Mouse (Mus musculus) liver, embryonic 16.5 days (tissue): ENCODE data around the gene Furin. TPM values are rescaled to one million over a fixed set of nuclear protein-coding genes. Genes with fewer than 3 reads are reported as not detected.

ENCODE experiments used
- ATAC-seq: fragments of 200-750 bp; cut with Nextera tagmentation; 2 replicates; pipeline ENCODE4 v1.8.0; 2017; ENCODE audit warnings: low read depth, mild to moderate bottlenecking, moderate number of reproducible peaks, moderate library complexity
- H3K27ac ChIP-seq: fragments of 300-500 bp; sonication (generic); 2 replicates; pipeline ENCODE4 v1.5.1; 2014; ENCODE audit warnings: mild to moderate bottlenecking, low read length
- H3K27me3 ChIP-seq: fragments of 300-500 bp; sonication (generic); 2 replicates; pipeline ENCODE4 v1.6.1; 2014; ENCODE audit warnings: low read depth, low read length, mixed read lengths; ENCODE audit not compliant: control insufficient read depth, insufficient read depth
- H3K36me3 ChIP-seq: fragments of 300-500 bp; sonication (generic); 2 replicates; pipeline ENCODE4 v1.6.1; 2014; ENCODE audit warnings: mild to moderate bottlenecking; ENCODE audit not compliant: control insufficient read depth, insufficient read depth
- H3K4me1 ChIP-seq: fragments of 300-500 bp; sonication (generic); 2 replicates; pipeline ENCODE4 v1.6.1; 2014; ENCODE audit warnings: low read depth, low read length, mixed read lengths; ENCODE audit not compliant: control insufficient read depth
- H3K4me2 ChIP-seq: fragments of 300-500 bp; sonication (generic); 2 replicates; pipeline ENCODE4 v1.6.1; 2014; ENCODE audit warnings: low read depth, low read length, mixed read lengths
- H3K4me3 ChIP-seq: fragments of 300-500 bp; sonication (generic); 2 replicates; pipeline ENCODE4 v1.5.1; 2014; ENCODE audit warnings: low read depth, mild to moderate bottlenecking, low read length
- H3K9ac ChIP-seq: fragments of 300-500 bp; sonication (generic); 2 replicates; pipeline ENCODE4 v1.6.1; 2014; ENCODE audit warnings: low read depth, low read length
- H3K9me3 ChIP-seq: fragments of 300-500 bp; sonication (generic); replicated peaks from 2 replicates; pipeline ENCODE4 v1.6.1; 2016; ENCODE audit warnings: low read length; ENCODE audit not compliant: control insufficient read depth
- WGBS: fragments of 180-500 bp; shearing (Covaris S2); extraction: QIAGEN DNeasy Blood & Tissue Kit; methylation state at CpG from one replicate; pipeline ENCODE4 v1.1.7; 2014; ENCODE audit not compliant: insufficient replicate concordance; 5-methylcytosine and 5-hydroxymethylcytosine counted together
- polyA plus RNA-seq: library from polyadenylated mRNA; unstranded; fragments of >200 nt; fragmentation: Nextera tagmentation; extraction: Ambion mirVana; gene quantifications from 2 replicates; pipeline ENCODE4 v1.2.1, GENCODE M21; 2015

The Furin gene
- polyA plus RNA-seq, 1 experiment from 2014 or later, result 6.2 TPM

DNA sequence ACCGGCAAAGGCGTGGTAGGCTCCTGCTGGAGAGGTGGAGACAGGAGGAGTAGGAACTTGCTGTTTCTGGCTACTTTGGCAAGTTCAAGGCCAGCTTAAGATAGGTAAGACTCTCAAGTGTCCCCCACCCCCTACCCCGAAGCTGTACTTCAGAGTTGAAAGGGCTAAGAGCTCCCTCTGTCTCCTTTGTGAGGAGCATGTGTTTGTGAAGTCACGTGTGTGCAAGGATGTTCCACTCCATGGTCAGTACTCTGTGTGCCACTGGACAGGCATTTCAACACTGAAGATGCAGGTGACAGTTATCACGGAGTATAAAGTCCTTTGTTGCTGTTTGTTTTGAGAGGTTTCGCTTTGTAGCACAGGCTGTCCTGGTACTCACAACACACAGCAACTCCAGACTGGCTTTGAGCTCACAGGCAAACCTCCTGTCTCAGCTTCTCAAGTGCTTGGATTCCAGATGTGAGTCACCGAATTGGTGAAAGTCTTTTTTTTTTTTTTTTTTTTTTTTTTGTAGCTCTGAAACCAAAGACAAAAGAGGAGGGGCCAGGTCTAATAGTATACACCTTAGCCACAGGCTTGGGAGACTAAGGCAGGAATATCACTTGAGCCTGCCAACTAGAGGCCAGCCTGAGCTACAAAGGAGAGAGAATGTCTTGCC lies 41.1 kb upstream of the Furin start:
- H3K9ac ChIP-seq, result no peak overlapping the region
- H3K4me3 ChIP-seq, result no peak overlapping the region
- H3K9me3 ChIP-seq, result no peaks in the 10 kb centered on the region
- no peaks in the 10 kb centered on the region for H3K27me3 ChIP-seq
- no peak overlapping the region for H3K4me2 ChIP-seq
- no peak for ATAC-seq
- peaks cover 56% of the 10 kb centered on the region for H3K4me1 ChIP-seq
- 60% methylated on average over 7 of the region's 7 CpGs for WGBS
- H3K27ac ChIP-seq, result no peak overlapping the region
- H3K36me3 ChIP-seq, result no peaks in the 10 kb centered on the region

DNA sequence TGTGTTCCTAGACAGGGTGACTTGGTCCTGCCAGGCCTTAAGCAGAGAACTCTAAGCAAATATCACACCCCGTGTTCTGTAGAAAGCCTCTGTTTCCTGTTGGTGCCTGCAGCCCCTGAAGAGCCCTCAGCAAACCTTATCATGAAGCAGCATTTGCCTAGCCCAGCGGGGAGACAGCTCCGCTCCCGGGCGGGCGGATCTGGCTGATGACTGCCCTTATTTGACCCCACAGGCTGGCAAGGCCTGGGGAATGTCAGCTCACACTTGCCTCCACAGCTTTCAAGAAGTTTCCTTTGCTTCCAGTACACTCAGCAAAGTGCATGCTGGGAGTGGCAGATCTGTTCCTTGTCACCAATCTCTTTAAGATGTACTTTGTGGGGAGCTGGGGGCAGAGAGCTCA lies 40.3 kb upstream of the Furin start:
- peak overlapping the region; percentile 81 for H3K27ac ChIP-seq
- no peaks in the 10 kb centered on the region for H3K36me3 ChIP-seq
- H3K9ac ChIP-seq, result 0 out of 2 replicates have a peak overlapping the region, but pooled peaks have one; percentile 16
- peak overlapping the region; percentile 46 for H3K4me2 ChIP-seq
- 21% methylated on average over 6 of the region's 6 CpGs for WGBS
- ATAC-seq, result peak; percentile 75
- H3K27me3 ChIP-seq, result no peaks in the 10 kb centered on the region
- H3K4me3 ChIP-seq, result no peak overlapping the region
- no peaks in the 10 kb centered on the region for H3K9me3 ChIP-seq
- peaks cover 48% of the 10 kb centered on the region for H3K4me1 ChIP-seq

DNA sequence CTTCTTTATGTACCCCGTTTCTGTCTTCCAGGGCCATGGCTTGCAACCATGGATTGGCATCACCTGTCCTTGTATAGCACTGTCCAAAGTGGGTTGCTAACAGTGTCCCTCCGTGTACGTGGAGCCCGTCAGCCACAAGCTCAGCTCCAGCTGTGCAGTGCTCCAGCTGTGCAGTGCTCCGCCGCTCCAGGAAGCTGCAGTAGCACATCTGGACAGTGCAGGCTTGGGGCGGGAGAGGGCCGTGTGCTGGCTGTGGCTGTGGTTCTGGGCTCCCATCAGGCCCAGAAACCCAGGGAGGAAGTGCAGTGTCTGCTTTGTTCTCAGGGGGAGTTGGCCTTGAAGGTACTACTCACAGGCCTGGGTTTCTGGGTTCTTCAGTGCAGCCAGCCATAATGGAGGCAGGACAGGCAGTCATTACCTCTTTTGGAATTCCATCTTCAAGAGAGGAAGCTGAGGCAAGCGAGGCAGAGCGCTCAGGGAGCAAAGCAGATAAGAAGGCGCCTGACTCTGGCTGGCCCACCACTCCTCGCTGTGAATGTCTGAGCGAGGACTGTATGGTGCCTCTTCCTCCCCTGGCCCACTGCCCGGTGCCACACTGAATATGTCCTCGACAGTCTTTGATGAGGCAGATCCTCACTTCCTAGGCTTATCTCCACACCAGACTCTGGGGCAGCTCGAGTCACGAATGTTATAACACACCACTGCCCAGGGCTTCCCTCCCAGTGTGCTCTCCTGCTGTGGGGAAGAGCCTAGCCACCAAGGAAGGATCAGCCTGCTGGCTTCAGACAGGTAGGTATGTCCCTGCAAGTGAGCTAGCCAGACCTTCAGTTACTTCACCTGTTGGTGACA lies 39.4 kb upstream of the Furin start:
- peaks cover 39% of the 10 kb centered on the region for H3K4me1 ChIP-seq
- 27% methylated on average over 17 of the region's 17 CpGs for WGBS
- no peaks in the 10 kb centered on the region; the same call in 1 of the 2 replicates for H3K27me3 ChIP-seq
- no peak overlapping the region for H3K4me3 ChIP-seq
- H3K4me2 ChIP-seq, result peak overlapping the region; percentile 46
- no peaks in the 10 kb centered on the region for H3K9me3 ChIP-seq
- peak; percentile 42 for ATAC-seq
- no peaks in the 10 kb centered on the region for H3K36me3 ChIP-seq
- peak overlapping the region; percentile 16; the same call in 1 of the 2 replicates for H3K9ac ChIP-seq
- peak overlapping the region; percentile 81 for H3K27ac ChIP-seq

DNA sequence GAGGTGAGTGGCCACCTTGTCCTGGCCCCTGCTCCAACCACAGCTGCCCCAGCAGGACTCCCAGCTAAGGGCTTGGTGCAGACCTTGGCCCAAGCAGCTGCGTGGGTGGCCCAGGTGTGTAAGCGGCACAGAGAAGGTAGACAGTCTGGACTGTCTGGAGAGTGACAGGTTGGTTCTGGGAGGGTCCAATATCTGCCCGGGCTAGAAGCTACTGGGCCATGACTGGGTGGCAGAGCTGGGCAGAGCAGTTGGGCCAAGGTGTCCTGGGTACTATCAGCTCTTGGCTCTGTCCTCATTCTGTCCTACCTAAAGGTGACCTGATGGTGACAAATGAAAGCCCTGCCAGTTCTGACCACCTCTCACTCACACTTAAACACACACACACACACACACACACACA lies 37.9 kb upstream of the Furin start:
- Histone ChIP-seq H3K4me1 (peaks cover 37% of the 10 kb centered on the region), H3K27ac (no peak overlapping the region), H3K27me3 (no peaks in the 10 kb centered on the region; the same call in 1 of the 2 replicates), H3K9me3 (no peaks in the 10 kb centered on the region), H3K36me3 (no peaks in the 10 kb centered on the region), H3K9ac (no peak overlapping the region), H3K4me2 (no peak overlapping the region), H3K4me3 (no peak overlapping the region)
- ATAC-seq, result no peak
- 73% methylated on average over 3 of the region's 3 CpGs for WGBS

DNA sequence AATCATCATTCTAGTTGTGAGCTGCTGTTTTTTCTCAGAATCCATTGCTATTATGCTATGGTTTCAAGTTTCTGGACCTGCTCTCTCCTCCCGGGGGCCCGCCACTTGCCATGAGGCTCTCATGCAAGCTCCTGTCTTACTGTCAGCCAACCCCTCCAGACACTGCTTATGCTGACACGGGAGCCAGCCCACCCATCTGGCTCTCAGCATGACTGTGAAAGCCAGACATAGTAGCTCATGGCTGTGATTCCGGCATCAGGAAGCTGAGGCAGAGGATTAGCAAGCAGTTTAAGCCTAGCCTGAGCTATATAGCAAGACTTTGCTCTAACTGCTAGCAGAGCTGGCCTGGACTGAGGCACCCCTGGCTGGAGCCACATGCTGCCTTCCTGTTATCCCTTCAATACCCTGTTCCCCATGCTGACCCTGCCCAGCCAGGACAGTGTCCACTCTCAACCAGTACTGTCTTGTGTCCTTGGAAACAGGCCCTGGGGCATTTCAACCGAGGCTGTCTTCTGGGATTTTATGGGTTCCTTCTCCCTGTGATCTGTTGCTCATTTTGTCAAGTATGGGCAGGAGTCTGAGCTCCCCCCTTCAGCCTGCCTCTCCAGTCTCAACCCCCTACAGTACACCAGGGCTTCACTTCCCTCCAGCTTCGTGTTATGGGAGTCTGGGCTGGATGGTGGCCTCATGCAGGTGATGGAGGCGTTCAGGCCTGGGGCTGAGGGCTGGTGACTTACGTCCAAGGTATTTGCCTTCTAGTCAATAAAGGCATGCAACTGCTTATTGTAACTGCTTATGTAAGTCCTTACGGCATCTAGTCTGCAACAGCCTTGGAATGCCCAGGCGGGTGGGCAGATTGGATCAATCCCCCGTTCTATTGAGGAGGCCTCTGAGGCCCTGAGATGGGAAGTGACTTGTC lies 37.0 kb upstream of the Furin start:
- H3K36me3 ChIP-seq, result no peaks in the 10 kb centered on the region
- no peaks in the 10 kb centered on the region; the same call in 1 of the 2 replicates for H3K27me3 ChIP-seq
- H3K4me2 ChIP-seq, result no peak overlapping the region
- WGBS, result 74% methylated on average over 11 of the region's 11 CpGs
- H3K9me3 ChIP-seq, result no peaks in the 10 kb centered on the region
- no peak for ATAC-seq
- H3K9ac ChIP-seq, result no peak overlapping the region
- H3K4me3 ChIP-seq, result no peak overlapping the region
- H3K4me1 ChIP-seq, result peaks cover 33% of the 10 kb centered on the region
- H3K27ac ChIP-seq, result no peak overlapping the region

DNA sequence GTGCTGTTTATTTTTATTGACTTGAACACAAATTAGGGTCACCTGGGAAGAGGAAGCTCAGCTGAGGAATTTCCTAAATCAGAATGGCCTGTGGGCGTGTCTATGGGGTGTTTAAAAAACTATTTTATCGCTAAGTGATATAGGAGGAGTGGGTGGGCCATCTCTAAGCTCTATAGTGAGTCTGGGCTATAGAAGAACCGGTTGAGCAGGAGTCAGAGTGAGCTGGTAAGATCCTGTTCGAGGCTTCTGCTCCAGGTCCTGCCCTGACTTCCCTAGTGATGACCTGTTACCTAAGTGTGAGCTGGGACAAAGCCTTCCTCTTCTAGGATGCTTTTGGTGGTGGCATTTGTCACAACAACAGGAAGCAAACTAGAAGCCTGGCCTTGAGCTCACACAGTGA lies 35.4 kb upstream of the Furin start:
- Histone ChIP-seq H3K9me3 (no peaks in the 10 kb centered on the region), H3K27me3 (no peaks in the 10 kb centered on the region; the same call in 1 of the 2 replicates), H3K4me3 (no peak overlapping the region), H3K27ac (no peak overlapping the region), H3K36me3 (no peaks in the 10 kb centered on the region), H3K9ac (no peak overlapping the region), H3K4me1 (peaks cover 17% of the 10 kb centered on the region), H3K4me2 (no peak overlapping the region)
- WGBS, result 40% methylated on average over 4 of the region's 4 CpGs
- ATAC-seq, result no peak

DNA sequence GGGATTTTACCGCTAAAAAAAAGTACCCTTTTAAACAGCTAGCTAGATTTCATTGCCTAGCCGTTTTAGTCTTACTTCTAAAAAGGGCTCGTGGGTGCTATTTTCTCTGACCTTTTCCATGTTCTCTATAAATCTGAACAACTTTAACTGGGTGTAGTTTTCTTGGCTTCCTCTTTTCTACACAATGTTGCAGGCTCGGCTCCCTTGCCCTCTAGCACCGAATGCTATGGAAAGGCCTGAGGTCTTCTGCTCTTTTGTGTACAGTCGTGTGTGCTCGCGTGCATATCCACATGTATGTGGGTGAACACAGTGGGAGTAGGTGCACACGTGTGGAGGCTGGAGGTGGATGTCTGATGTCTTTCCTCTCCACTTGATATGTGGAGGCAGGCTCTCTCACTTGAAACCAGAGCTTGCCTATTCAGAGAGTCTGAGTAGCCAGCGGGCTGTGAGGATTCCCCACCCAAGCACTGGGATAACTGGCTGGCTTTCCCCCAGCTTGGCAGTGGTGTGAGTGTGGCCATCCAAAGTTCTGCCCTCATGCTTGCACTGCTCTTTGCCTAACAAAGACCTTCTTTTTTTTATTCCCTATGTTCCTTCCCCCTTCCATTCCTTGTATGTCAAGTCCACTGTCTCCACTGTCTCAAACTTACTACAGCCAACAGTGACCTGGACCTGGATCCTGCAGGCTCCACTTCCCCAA lies 34.7 kb upstream of the Furin start:
- 68% methylated on average over 10 of the region's 10 CpGs for WGBS
- H3K9ac ChIP-seq, result no peak overlapping the region
- no peaks in the 10 kb centered on the region for H3K9me3 ChIP-seq
- H3K27ac ChIP-seq, result no peak overlapping the region
- H3K27me3 ChIP-seq, result no peaks in the 10 kb centered on the region; the same call in 1 of the 2 replicates
- H3K4me2 ChIP-seq, result no peak overlapping the region
- peaks cover 10% of the 10 kb centered on the region for H3K4me1 ChIP-seq
- no peak overlapping the region for H3K4me3 ChIP-seq
- no peaks in the 10 kb centered on the region for H3K36me3 ChIP-seq
- ATAC-seq, result no peak

DNA sequence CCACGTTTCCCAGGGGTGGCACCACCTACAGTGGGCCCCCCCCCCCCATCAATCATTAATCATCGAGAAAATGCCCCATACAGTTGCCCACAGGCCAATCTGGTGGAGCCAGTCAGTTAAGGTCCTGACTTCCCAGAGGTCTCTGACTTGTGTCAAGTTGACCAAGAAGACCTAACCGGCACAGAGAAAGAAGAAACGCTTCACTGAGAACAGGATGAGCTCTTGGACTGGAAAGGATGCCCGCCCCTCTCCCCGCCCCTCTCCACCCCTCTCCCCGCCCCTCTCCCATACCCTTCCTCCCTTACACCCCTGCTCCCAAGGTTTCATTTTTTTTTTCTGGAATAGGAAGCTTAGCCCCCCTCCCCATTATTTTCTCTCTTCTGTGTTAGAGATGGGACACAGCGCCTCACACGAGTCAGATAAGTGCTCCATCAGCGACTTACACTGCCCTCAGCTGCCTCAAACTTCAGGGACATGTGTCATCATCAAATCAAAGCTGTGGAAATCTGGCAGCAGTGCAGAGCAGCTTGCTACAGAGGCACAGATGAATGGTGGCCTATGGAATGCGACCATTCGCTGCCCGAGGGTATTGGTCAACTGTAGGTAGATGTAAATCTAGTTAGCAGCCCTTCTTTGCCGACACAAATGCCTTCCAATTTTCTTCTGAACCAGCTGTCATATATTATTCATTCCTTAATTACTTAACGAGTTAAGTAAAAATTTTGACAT lies 34.0 kb upstream of the Furin start:
- Histone ChIP-seq H3K4me2 (0 out of 2 replicates have a peak overlapping the region, but pooled peaks have one; percentile 1), H3K27ac (no peak overlapping the region), H3K4me1 (peaks cover 2% of the 10 kb centered on the region), H3K36me3 (no peaks in the 10 kb centered on the region), H3K27me3 (no peaks in the 10 kb centered on the region; the same call in 1 of the 2 replicates), H3K9ac (no peak overlapping the region), H3K9me3 (no peaks in the 10 kb centered on the region), H3K4me3 (no peak overlapping the region)
- WGBS, result 41% methylated on average over 15 of the region's 15 CpGs
- ATAC-seq, result no peak
